Mouse (Mus musculus): ENCODE data around the gene Slc31a2.

Gene Slc31a2

GRCm38 (mm10) chr4:62316456-62316855 lies 54.1 kb downstream of the Slc31a2 start:
- no peak for DNase-seq (ENCODE audit: low spot score in 2 of 2)

GRCm38 (mm10) chr4:62318294-62318693 lies 55.9 kb downstream of the Slc31a2 start:
- DNase-seq (ENCODE audit: low spot score in 2 of 2): no peak

GRCm38 (mm10) chr4:62322684-62323083 lies 60.3 kb downstream of the Slc31a2 start:
- peak; percentile 19 to 40 for DNase-seq (ENCODE audit: low spot score in 2 of 2)

- DNase-seq (ENCODE audit: low spot score in 2 of 2): no peak
These were observed 63.7 kb downstream of the Slc31a2 start for GRCm38 (mm10) chr4:62326111-62326510.

GRCm38 (mm10) chr4:62328941-62329660 lies 66.7 kb downstream of the Slc31a2 start:
- DNase-seq (ENCODE audit: low spot score in 2 of 2): peak in 1 of 2 experiments; percentile 13

GRCm38 (mm10) chr4:62331977-62332376 lies 69.6 kb downstream of the Slc31a2 start:
- DNase-seq (ENCODE audit: low spot score in 2 of 2): no peak

GRCm38 (mm10) chr4:62338536-62338935 lies 76.2 kb downstream of the Slc31a2 start:
- DNase-seq (ENCODE audit: low spot score in 2 of 2): no peak

GRCm38 (mm10) chr4:62344000-62344399 lies 81.6 kb downstream of the Slc31a2 start:
- no peak for DNase-seq (ENCODE audit: low spot score in 2 of 2)

GRCm38 (mm10) chr4:62345827-62346226 lies 83.5 kb downstream of the Slc31a2 start:
- no peak for DNase-seq (ENCODE audit: low spot score in 2 of 2)

GRCm38 (mm10) chr4:62347605-62348328 lies 85.4 kb downstream of the Slc31a2 start:
- peak; percentile 28 to 39 for DNase-seq (ENCODE audit: low spot score in 2 of 2)
